32 mouse cellular contexts compared by ENCODE assay signal in genomic region chr16:97719392-97719983, GRCm38 (mm10). TPM values are rescaled to one million over a fixed set of nuclear protein-coding genes. Genes with fewer than 3 reads are reported as not detected.
A peak's percentile ranks its signal among the peaks of the same experiment; 100 is the strongest.
DNase-seq lines count a peak whose midpoint lies in the region; ATAC-seq and TF ChIP-seq lines count a peak whose summit lies in the region.
"Had no signal": no experiment of that assay in that cellular context is flagged by ENCODE, and none has a peak within 500 bp of the region (broad histone marks: within the 10 kb centered on the region; RNA-seq: fewer than 3 reads in every experiment).

No protein-coding gene starts in this region.

- H3ac ChIP-seq in C2C12 (ENCODE audit: control insufficient read depth, insufficient read length, low read depth): no peak overlapping the region

- peak overlapping the region; percentile 28; the same call in 1 of the 2 replicates for H3K27ac ChIP-seq in stomach, embryonic 16.5 days (ENCODE audit: low read length)
- H3K27ac ChIP-seq in hindbrain, embryonic 11.5 days (ENCODE audit: low read depth, low read length): no peak overlapping the region
- H3K27ac ChIP-seq: forebrain, embryonic 15.5 days; gastrocnemius, adult 2 months; heart, embryonic 13.5 days; hindbrain, embryonic 15.5 days; kidney, postnatal 0 days; limb, embryonic 10.5 days; limb, embryonic 15.5 days; liver, embryonic 13.5 days; midbrain, embryonic 12.5 days; neural tube, embryonic 13.5 days had no signal

- peak; percentile 55 for ATAC-seq in granulocyte monocyte progenitor cell, adult 5-6 weeks (replicated peaks; ENCODE audit: poor library complexity, severe bottlenecking)
- no peak for ATAC-seq in stomach, embryonic 16.5 days (ENCODE audit: insufficient read depth, low FRiP score)
- ATAC-seq in hindbrain, embryonic 11.5 days (ENCODE audit: low FRiP score): no peak
- no peak for ATAC-seq in CD4-positive, CD25-positive, alpha-beta regulatory T cell, adult 4 months
- ATAC-seq: forebrain, embryonic 15.5 days; inflammation-experienced regulatory T-cells, adult 6 months had no signal

- no peaks in the 10 kb centered on the region for H3K9me3 ChIP-seq in stomach, embryonic 16.5 days (replicated peaks; ENCODE audit: control insufficient read depth, low read length)
- no peaks in the 10 kb centered on the region for H3K9me3 ChIP-seq in hindbrain, embryonic 11.5 days (ENCODE audit: control insufficient read depth, low read length)
- H3K9me3 ChIP-seq: forebrain, embryonic 15.5 days; G1E; heart, embryonic 13.5 days; hindbrain, embryonic 15.5 days; limb, embryonic 10.5 days; limb, embryonic 15.5 days; liver, embryonic 13.5 days; megakaryocyte, embryonic 14.5 days; midbrain, embryonic 12.5 days had no signal

- intact Hi-C loops in left cerebral cortex, postnatal 10 days (cut with DNase I): no loop called here

- peak; percentile 60 for DNase-seq in 3T3-L1 (ENCODE audit: low read depth, low spot score)
- DNase-seq in hindbrain, embryonic 11.5 days (ENCODE audit: low spot score): no peak
- no peak for DNase-seq in left cerebral cortex, postnatal 10 days (ENCODE audit: extremely low spot score in 1 of 2, low spot score in 2 of 2)
- DNase-seq: adrenal gland, postnatal 14 days; cerebellum, adult 11 months; cerebellum, adult 9-10 months; gastrocnemius, adult 2 months; gastrocnemius, postnatal 36 days; heart, postnatal 10 days; kidney, adult 11 months; kidney, postnatal 4 days; liver, embryonic 13.5 days; lung, postnatal 10 days; right cerebral cortex, postnatal 4 days; thymus, postnatal 14 days had no signal

- H3K9ac ChIP-seq in stomach, embryonic 16.5 days (ENCODE audit: low read length): no peak overlapping the region
- no peak overlapping the region for H3K9ac ChIP-seq in hindbrain, embryonic 11.5 days (ENCODE audit: low read depth, low read length)
- H3K9ac ChIP-seq: forebrain, embryonic 15.5 days; heart, embryonic 13.5 days; hindbrain, embryonic 15.5 days; limb, embryonic 15.5 days; liver, embryonic 13.5 days; midbrain, embryonic 12.5 days; neural tube, embryonic 13.5 days had no signal

- H3K79me2 ChIP-seq in C2C12 (ENCODE audit: control insufficient read depth, insufficient read depth): no peaks in the 10 kb centered on the region

- H3K27me3 ChIP-seq in C2C12 (ENCODE audit: control insufficient read depth, insufficient read depth, insufficient read length): no peaks in the 10 kb centered on the region
- H3K27me3 ChIP-seq in stomach, embryonic 16.5 days (ENCODE audit: control insufficient read depth, insufficient read depth, low read length): no peaks in the 10 kb centered on the region
- no peaks in the 10 kb centered on the region for H3K27me3 ChIP-seq in hindbrain, embryonic 11.5 days (ENCODE audit: control insufficient read depth, insufficient read depth, low read length)
- H3K27me3 ChIP-seq: forebrain, embryonic 15.5 days; heart, embryonic 13.5 days; hindbrain, embryonic 15.5 days; limb, embryonic 15.5 days; liver, embryonic 13.5 days; midbrain, embryonic 12.5 days; neural tube, embryonic 13.5 days had no signal

- no peak overlapping the region for H3K4me3 ChIP-seq in C2C12 (ENCODE audit: insufficient read depth, poor library complexity, severe bottlenecking)
- H3K4me3 ChIP-seq in stomach, embryonic 16.5 days (replicated peaks; ENCODE audit: low read length): no peak overlapping the region
- H3K4me3 ChIP-seq in hindbrain, embryonic 11.5 days (ENCODE audit: low read depth, low read length): no peak overlapping the region
- H3K4me3 ChIP-seq: erythroblast, embryonic 14.5 days; forebrain, embryonic 15.5 days; gastrocnemius, adult 2 months; heart, embryonic 13.5 days; hindbrain, embryonic 15.5 days; limb, embryonic 10.5 days; limb, embryonic 15.5 days; liver, embryonic 13.5 days; megakaryocyte, embryonic 14.5 days; midbrain, embryonic 12.5 days; neural tube, embryonic 13.5 days had no signal

- no peaks in the 10 kb centered on the region for H3K79me3 ChIP-seq in C2C12 (ENCODE audit: low read depth)

- TF ChIP-seq CTCF in C2C12 (IDR thresholded peaks at IDR 0.05; ENCODE audit: control insufficient read depth, insufficient read depth, insufficient read length): no peak

- H3K4me1 ChIP-seq in stomach, embryonic 16.5 days (ENCODE audit: control insufficient read depth, insufficient read depth, low read length): no peaks in the 10 kb centered on the region
- H3K4me1 ChIP-seq in hindbrain, embryonic 11.5 days (replicated peaks; ENCODE audit: control insufficient read depth, insufficient read depth, low read length): no peaks in the 10 kb centered on the region
- H3K4me1 ChIP-seq: forebrain, embryonic 15.5 days; hindbrain, embryonic 15.5 days; limb, embryonic 10.5 days; limb, embryonic 15.5 days; liver, embryonic 13.5 days; megakaryocyte, embryonic 14.5 days; midbrain, embryonic 12.5 days; neural tube, embryonic 13.5 days had no signal

- no peaks in the 10 kb centered on the region for H3K36me3 ChIP-seq in C2C12 (ENCODE audit: control insufficient read depth, insufficient read depth)
- no peaks in the 10 kb centered on the region for H3K36me3 ChIP-seq in stomach, embryonic 16.5 days (ENCODE audit: control insufficient read depth, insufficient read depth, low read length)
- H3K36me3 ChIP-seq in hindbrain, embryonic 11.5 days (ENCODE audit: control insufficient read depth, insufficient read depth, low read length): no peaks in the 10 kb centered on the region
- H3K36me3 ChIP-seq: forebrain, embryonic 15.5 days; G1E; heart, embryonic 13.5 days; hindbrain, embryonic 15.5 days; limb, embryonic 10.5 days; limb, embryonic 15.5 days; liver, embryonic 13.5 days; midbrain, embryonic 12.5 days; neural tube, embryonic 13.5 days had no signal

- no peak overlapping the region for H3K4me2 ChIP-seq in stomach, embryonic 16.5 days (ENCODE audit: low read depth, low read length)
- H3K4me2 ChIP-seq in hindbrain, embryonic 11.5 days (replicated peaks; ENCODE audit: low read depth, low read length): no peak overlapping the region
- H3K4me2 ChIP-seq: forebrain, embryonic 15.5 days; heart, embryonic 13.5 days; hindbrain, embryonic 15.5 days; limb, embryonic 15.5 days; liver, embryonic 13.5 days; midbrain, embryonic 12.5 days; neural tube, embryonic 13.5 days had no signal

TF ChIP-seq in C2C12, 6 proteins besides CTCF, POLR2A, EP300 and RAD21:
- TF ChIP-seq MAX (IDR thresholded peaks at IDR 0.05): no peak
- TF ChIP-seq MYOD1 (IDR thresholded peaks at IDR 0.05; ENCODE audit: control insufficient read depth, insufficient read length, low read depth): peak; percentile 76
TF ChIP-seq in C2C12: peak in this region for 1.

RNA-seq across cellular contexts. Expression of gene Ripk4, which starts 44.1 kb away (rescaled TPM):
- polyA plus RNA-seq in C2C12 (2012; fragmentation: generic; extraction: Trizol): not detected
- not detected in 2 replicates for total RNA-seq in granulocyte monocyte progenitor cell, adult 5-6 weeks (2014; fragmentation: Nextera tagmentation)
- total RNA-seq in granulocyte monocyte progenitor cell, adult 5-6 weeks (2017): not detected in 2 replicates
- 31.2 and 42.7 TPM in 2 replicates for polyA plus RNA-seq in stomach, embryonic 16.5 days (2015; fragmentation: Nextera tagmentation; extraction: Ambion mirVana)
- polyA plus RNA-seq in hindbrain, embryonic 11.5 days (2014; fragmentation: Nextera tagmentation; extraction: Ambion mirVana): 0.93 and 1.3 TPM in 2 replicates
- total RNA-seq in left cerebral cortex, postnatal 10 days (2021): under 1 TPM in 1 of 2 experiments, not detected in 1; 0.30 TPM
- under 1 TPM in 1 of 2 experiments, not detected in 1; 0.16 TPM for polyA plus RNA-seq in CD4-positive, CD25-positive, alpha-beta regulatory T cell, adult 4 months (2017; shearing (Covaris generic))
- total RNA-seq: gastrocnemius, adult 2 months; gastrocnemius, postnatal 36 days; hematopoietic stem cell, adult 5-6 weeks had no signal
- polyA plus RNA-seq: erythroblast, embryonic 14.5 days; G1E had no signal

Comparison
In these comparisons a context has a peak if more than half of its experiments do, and no peak if none do; other contexts are left out.
1. RNA of gene Ripk4, which starts 44.1 kb away (polyA plus RNA-seq): 31.2 to 42.7 TPM in stomach, embryonic 16.5 days; 0.93 to 1.3 TPM in hindbrain, embryonic 11.5 days, 0.16 TPM in CD4-positive, CD25-positive, alpha-beta regulatory T cell, adult 4 months and not detected in C2C12 (single experiment); every median in the first group is over 10 times any median in the second.